11 mouse cellular contexts compared by ENCODE assay signal in the genomic region with DNA sequence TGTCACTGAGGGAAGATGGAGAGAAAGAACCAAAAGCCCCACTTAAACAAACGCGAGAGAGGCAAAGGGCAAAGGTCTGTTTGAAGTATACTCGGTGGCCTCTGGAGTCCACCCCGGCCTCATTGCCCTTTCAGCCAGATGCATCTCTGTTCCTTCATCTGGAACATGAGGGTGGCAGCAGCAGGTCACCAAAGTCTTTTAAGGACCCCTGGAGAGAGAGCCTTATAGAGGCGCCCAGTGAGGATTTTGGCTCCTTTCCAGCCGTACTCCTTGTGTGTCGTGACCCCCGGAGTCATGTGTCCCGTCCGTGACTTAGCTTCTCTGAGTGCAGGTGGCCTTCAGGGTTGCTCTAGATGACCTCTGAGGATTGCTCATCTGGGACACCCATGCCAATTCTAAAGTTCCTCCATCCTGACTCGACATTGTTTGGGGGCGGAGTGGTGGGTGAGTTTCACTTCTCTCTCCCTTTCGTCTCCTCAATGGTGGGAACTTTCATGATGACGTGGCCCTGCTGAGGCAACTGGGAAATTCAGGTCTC. TPM values are rescaled to one million over a fixed set of nuclear protein-coding genes. Genes with fewer than 3 reads are reported as not detected.
A peak's percentile ranks its signal among the peaks of the same experiment; 100 is the strongest.
DNase-seq lines count a peak whose midpoint lies in the region; ATAC-seq and TF ChIP-seq lines count a peak whose summit lies in the region.
"Had no signal": no experiment of that assay in that cellular context is flagged by ENCODE, and none has a peak within 500 bp of the region (broad histone marks: within the 10 kb centered on the region; RNA-seq: fewer than 3 reads in every experiment).

No protein-coding gene starts in this region.

- H3K4me2 ChIP-seq in liver, postnatal 0 days (ENCODE audit: low read depth, low read length) = no peak overlapping the region
- H3K4me2 ChIP-seq in liver, embryonic 11.5 days = no peak overlapping the region
- no peak overlapping the region for H3K4me2 ChIP-seq in midbrain, embryonic 14.5 days (ENCODE audit: low read length)
- H3K4me2 ChIP-seq: liver, embryonic 13.5 days had no signal

- no peaks in the 10 kb centered on the region for H3K27me3 ChIP-seq in liver, postnatal 0 days (ENCODE audit: insufficient read depth, low read length)
- H3K27me3 ChIP-seq in liver, embryonic 11.5 days (replicated peaks; ENCODE audit: control insufficient read depth, insufficient read depth, low read length) = no peaks in the 10 kb centered on the region
- H3K27me3 ChIP-seq in midbrain, embryonic 14.5 days (ENCODE audit: control insufficient read depth, insufficient read depth, low read length) = no peaks in the 10 kb centered on the region
- H3K27me3 ChIP-seq: liver, embryonic 13.5 days had no signal

- no peak for TF ChIP-seq CTCF in liver, postnatal 0 days (IDR thresholded peaks at IDR 0.05; ENCODE audit: low read depth)

- 42% methylated on average over 14 of the region's 14 CpGs for WGBS in liver, postnatal 0 days (ENCODE audit: insufficient replicate concordance)
- WGBS in liver, embryonic 11.5 days = 60% methylated on average over 14 of the region's 14 CpGs
- 81% methylated on average over 14 of the region's 14 CpGs for WGBS in midbrain, embryonic 14.5 days

- no peaks in the 10 kb centered on the region for H3K9me3 ChIP-seq in liver, postnatal 0 days (ENCODE audit: low read length)
- H3K9me3 ChIP-seq in liver, embryonic 11.5 days (ENCODE audit: control insufficient read depth, low read length) = no peaks in the 10 kb centered on the region
- H3K9me3 ChIP-seq in midbrain, embryonic 14.5 days (ENCODE audit: control insufficient read depth, low read length) = no peaks in the 10 kb centered on the region
- H3K9me3 ChIP-seq: liver, embryonic 13.5 days; megakaryocyte, embryonic 14.5 days had no signal

- peak; percentile 49; the same call in 1 of the 2 replicates for ATAC-seq in liver, postnatal 0 days
- no peak for ATAC-seq in liver, embryonic 11.5 days (replicated peaks; ENCODE audit: low FRiP score)
- ATAC-seq in monocyte, adult 5-6 weeks (replicated peaks; ENCODE audit: insufficient number of reproducible peaks, low FRiP score, low TSS enrichment, poor library complexity, severe bottlenecking) = peak; percentile 81; the same call in 1 of the 2 replicates
- ATAC-seq in midbrain, embryonic 14.5 days (ENCODE audit: low FRiP score, low TSS enrichment) = no peak

- 0 out of 2 replicates have a peak, but pooled peaks cover 6% of the 10 kb centered on the region for H3K4me1 ChIP-seq in liver, postnatal 0 days (ENCODE audit: insufficient read depth)
- no peaks in the 10 kb centered on the region; the same call in 1 of the 2 replicates for H3K4me1 ChIP-seq in liver, embryonic 11.5 days (replicated peaks; ENCODE audit: control insufficient read depth, insufficient read depth, low read length)
- no peaks in the 10 kb centered on the region for H3K4me1 ChIP-seq in midbrain, embryonic 14.5 days (ENCODE audit: control insufficient read depth, insufficient read depth, low read length)
- H3K4me1 ChIP-seq: liver, embryonic 13.5 days; megakaryocyte, embryonic 14.5 days had no signal

- no peak overlapping the region for H3K4me3 ChIP-seq in liver, postnatal 0 days (ENCODE audit: low read depth, low read length)
- H3K4me3 ChIP-seq in liver, embryonic 11.5 days (ENCODE audit: low read depth, low read length) = no peak overlapping the region
- H3K4me3 ChIP-seq in midbrain, embryonic 14.5 days (replicated peaks; ENCODE audit: low read depth, low read length) = no peak overlapping the region
- H3K4me3 ChIP-seq: liver, embryonic 13.5 days; megakaryocyte, embryonic 14.5 days had no signal

- no peak overlapping the region for H3K9ac ChIP-seq in liver, postnatal 0 days (replicated peaks)
- no peak overlapping the region for H3K9ac ChIP-seq in liver, embryonic 11.5 days (ENCODE audit: low read depth, low read length)
- no peak overlapping the region for H3K9ac ChIP-seq in midbrain, embryonic 14.5 days (replicated peaks; ENCODE audit: low read length)
- H3K9ac ChIP-seq: liver, embryonic 13.5 days had no signal

- DNase-seq in adrenal gland, adult (ENCODE audit: inconsistent age in 2 of 2, low spot score in 1 of 2) = peak; percentile 25 to 60
- DNase-seq in adrenal gland, adult 18-20 months (ENCODE audit: low spot score in 2 of 2) = no peak
- DNase-seq in liver, postnatal 0 days = peak; percentile 25
- no peak for DNase-seq in liver, embryonic 11.5 days (ENCODE audit: low spot score)
- peak; percentile 79 for DNase-seq in kidney, adult 9 months
- DNase-seq in cerebellum, postnatal 25 days = no peak
- no peak for DNase-seq in midbrain, embryonic 14.5 days
- DNase-seq: liver, embryonic 13.5 days had no signal

- no peak for TF ChIP-seq EP300 in liver, postnatal 0 days (IDR thresholded peaks at IDR 0.05; ENCODE audit: low read depth)

- H3K27ac ChIP-seq in liver, postnatal 0 days (ENCODE audit: low read depth) = no peak overlapping the region
- H3K27ac ChIP-seq in liver, embryonic 11.5 days (ENCODE audit: low read depth, low read length) = no peak overlapping the region
- no peak overlapping the region for H3K27ac ChIP-seq in midbrain, embryonic 14.5 days (replicated peaks; ENCODE audit: low read depth, low read length)
- H3K27ac ChIP-seq: liver, embryonic 13.5 days had no signal

- H3K36me3 ChIP-seq in liver, postnatal 0 days (replicated peaks; ENCODE audit: insufficient read depth, low read length) = no peaks in the 10 kb centered on the region
- no peaks in the 10 kb centered on the region for H3K36me3 ChIP-seq in liver, embryonic 11.5 days (ENCODE audit: control insufficient read depth, insufficient read depth, low read length)
- no peaks in the 10 kb centered on the region for H3K36me3 ChIP-seq in midbrain, embryonic 14.5 days (ENCODE audit: control insufficient read depth, insufficient read depth, low read length)
- H3K36me3 ChIP-seq: liver, embryonic 13.5 days had no signal

RNA-seq across cellular contexts. Expression of a gene that starts 15.8 kb away (rescaled TPM):
- total RNA-seq in adrenal gland, adult 18-20 months (2021) = under 1 TPM in 1 of 2 experiments, not detected in 1; 0.17 TPM
- 4.9 and 5.4 TPM in 2 replicates for polyA plus RNA-seq in liver, postnatal 0 days (2015; fragmentation: Nextera tagmentation; extraction: Ambion mirVana)
- 4.5 and 5.0 TPM in 2 replicates for polyA plus RNA-seq in liver, embryonic 11.5 days (2014; fragmentation: Nextera tagmentation; extraction: Ambion mirVana)
- total RNA-seq in monocyte, adult 5-6 weeks (2017) = not detected in 3 replicates
- polyA plus RNA-seq in midbrain, embryonic 14.5 days (2014; fragmentation: Nextera tagmentation; extraction: Ambion mirVana) = 0.12 TPM in 2 replicates
- total RNA-seq: gastrocnemius, adult 8-10 months had no signal

Comparison
In these comparisons a context has a peak if more than half of its experiments do, and no peak if none do; other contexts are left out.
1. DNase-seq: peak in adrenal gland, adult (2 of 2), liver, postnatal 0 days (single experiment) and kidney, adult 9 months (single experiment); none in adrenal gland, adult 18-20 months (0 of 2), liver, embryonic 11.5 days (single experiment), cerebellum, postnatal 25 days (0 of 2) and midbrain, embryonic 14.5 days (single experiment).
2. ATAC-seq: peak in liver, postnatal 0 days (single experiment) and monocyte, adult 5-6 weeks (single experiment); none in liver, embryonic 11.5 days (single experiment) and midbrain, embryonic 14.5 days (single experiment).